Mouse (Mus musculus) 3T3-L1 (cell line): ENCODE measurements around the gene Spi1.
A peak's percentile ranks its signal among the peaks of the same experiment; 100 is the strongest.

Source experiments
- DNase-seq: peaks from one replicate; pipeline ENCODE4 v3.0.0-alpha.2; 2015; ENCODE audit warnings: low read depth, low spot score

Spi1 gene

GRCm38 (mm10) chr2:91123521-91123920, 41.3 kb downstream of the Spi1 start:
- DNase-seq = no peak

DNA sequence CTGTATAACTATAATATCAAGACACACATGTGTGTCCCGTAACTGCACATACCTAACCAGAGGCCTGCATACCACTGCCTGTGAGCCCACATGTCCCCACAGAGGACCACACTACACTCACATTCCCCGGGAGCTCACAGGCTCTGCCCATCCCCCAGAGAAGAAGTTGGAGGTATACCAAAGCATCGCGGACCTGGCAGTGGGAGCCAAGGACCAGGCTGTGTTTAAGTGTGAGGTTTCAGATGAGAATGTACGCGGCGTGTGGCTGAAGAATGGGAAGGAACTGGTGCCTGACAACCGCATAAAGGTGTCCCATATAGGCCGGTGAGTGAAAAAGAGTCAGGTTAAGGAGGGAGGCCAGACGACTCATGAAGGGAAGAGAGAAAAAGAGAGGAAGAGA, 42.9 kb downstream of the Spi1 start:
- DNase-seq = no peak

GRCm38 (mm10) chr2:91128761-91129160, 46.6 kb downstream of the Spi1 start:
- DNase-seq = no peak

GRCm38 (mm10) chr2:91130126-91130525, 47.9 kb downstream of the Spi1 start:
- no peak for DNase-seq

DNA sequence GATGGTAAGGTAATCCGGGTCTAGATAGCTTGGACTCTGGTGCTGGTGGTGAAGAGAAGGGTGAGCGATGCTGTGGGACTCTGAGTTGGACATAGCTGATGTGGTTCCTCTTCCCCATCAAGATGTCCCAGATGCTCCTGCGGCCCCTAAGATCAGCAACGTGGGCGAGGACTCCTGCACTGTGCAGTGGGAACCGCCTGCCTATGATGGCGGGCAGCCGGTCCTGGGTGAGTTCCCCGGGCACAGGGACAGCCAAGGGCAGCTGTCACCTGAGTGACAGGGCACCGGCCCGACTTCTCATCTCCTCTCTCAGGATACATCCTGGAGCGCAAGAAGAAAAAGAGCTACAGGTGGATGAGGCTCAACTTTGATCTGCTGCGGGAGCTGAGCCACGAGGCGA, 49.1 kb downstream of the Spi1 start:
- DNase-seq = no peak

- DNase-seq = no peak
Observed at GRCm38 (mm10) chr2:91132035-91132434, 49.8 kb downstream of the Spi1 start.

DNA sequence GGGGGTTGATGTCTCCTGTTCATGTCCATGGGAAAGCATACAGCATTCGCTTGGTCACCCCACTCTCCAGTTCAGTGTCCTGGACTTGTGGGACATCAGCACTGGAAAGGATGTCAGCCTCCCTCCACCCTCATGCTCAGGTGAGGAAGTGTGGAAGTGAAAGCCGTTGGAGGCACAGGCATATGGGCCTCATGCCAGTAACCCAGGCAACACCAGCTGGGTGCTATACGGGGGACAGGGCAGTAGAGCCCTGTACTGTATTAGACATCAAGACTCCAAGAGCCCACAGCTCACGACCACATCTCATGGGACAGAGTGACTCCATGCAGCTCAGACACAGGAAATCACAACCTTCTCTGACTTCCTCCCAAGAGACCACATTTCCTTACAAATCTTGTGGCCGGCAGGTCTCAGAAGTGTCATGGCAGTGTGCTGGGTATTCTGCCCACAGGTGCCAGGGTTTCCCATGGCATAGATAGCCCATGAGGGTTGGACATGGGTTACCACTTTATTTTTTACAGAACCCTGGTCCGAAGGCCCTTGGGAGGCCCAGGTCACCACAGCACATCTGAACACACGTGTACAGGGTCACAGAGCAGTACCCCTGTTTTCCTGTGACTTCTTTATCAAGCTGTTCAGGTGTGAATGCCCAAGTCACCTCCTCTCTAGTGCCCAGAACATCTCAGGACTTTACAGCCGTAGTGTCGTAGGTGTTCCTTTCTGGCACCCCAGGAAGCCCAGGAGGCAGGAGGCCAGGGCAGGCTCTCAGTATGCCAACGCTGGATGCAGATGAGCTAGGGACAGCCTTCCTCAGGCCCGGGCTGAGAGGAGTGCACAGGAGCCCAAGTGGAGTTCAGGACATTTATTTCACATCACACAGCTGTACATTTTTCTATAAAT, 54.6 kb downstream of the Spi1 start:
- DNase-seq = no peak

DNA sequence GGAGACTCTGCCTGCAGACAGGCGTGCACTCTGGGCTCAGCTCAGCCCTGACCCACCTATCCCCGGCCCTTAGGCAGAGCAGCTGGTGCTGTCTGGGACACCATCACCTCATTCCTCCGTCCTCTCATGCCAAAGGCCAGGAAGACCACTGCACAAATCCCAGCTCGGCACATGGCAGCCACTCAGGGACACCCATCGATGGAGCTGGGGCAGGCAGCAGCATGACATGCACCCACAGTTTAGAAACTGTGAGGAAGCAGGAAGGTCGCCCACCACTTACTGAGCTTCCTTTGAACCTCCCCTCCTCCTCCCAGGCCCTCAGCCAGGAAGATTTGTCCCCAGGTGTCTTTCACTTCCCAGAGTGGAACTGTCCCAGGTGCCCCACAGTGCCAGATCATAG, 55.3 kb downstream of the Spi1 start:
- no peak for DNase-seq

DNA sequence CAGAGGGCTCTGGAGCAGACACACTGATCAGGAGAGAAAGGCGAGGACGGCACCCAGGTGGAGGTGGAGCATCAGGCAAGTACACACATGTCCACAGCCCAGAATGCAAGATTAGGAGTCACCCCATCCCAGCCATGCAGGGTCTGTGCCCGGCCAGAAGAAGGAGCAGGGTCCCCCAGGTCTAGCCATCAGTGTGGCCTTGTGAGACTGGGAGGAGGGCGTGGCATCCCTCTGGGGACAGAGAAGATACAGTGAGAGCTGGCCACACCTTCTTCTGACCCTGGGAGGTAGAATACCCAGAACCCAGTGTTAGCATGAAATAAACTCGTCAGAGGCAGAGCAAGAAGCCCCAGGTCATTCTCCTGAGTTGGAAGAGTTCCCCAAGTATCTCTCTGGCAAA, 57.1 kb downstream of the Spi1 start:
- DNase-seq = no peak

DNA sequence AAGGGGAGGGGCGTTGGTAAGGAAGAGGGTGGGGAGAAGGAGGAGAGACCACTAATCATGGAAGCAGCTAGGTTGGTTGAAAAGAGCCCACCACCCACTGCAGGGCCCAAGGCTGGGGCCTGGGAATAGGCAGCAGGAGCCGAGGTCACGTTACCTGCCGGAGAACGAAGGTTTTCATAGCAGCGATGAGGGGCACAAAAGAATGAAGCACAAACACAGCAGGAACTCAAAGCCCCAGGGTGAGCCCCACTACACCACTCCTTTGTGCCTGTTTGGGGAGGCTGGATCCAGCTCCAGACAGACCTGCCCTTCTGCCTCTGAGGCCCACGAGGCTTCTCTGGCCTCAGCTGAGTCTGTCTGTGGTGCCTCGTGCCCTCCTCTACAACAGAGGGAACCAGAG, 57.6 kb downstream of the Spi1 start:
- no peak for DNase-seq

GRCm38 (mm10) chr2:91142920-91143319, 60.7 kb downstream of the Spi1 start:
- no peak for DNase-seq

GRCm38 (mm10) chr2:91143401-91143800, 61.2 kb downstream of the Spi1 start:
- no peak for DNase-seq

DNA sequence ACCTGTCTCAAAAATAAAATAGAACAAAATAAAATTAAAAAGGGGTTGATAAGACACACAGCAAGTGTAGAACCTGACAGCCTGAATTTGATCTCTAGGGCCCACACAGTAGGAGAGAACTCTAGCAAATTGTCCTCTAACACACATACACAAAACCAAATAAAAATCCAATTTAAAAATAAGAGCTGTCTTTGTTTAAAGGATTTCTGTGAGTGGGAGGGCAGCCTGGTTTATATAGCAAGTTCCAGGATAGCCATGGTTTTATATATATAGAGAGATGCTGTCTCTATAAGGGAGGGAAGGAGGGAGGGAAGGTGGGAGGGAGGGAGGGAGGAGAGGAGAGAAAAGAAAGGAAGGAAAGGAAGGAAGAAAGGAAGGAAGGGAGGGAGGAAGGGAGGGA, 65.9 kb downstream of the Spi1 start:
- no peak for DNase-seq

- no peak for DNase-seq
Observed at GRCm38 (mm10) chr2:91151331-91151730, 69.1 kb downstream of the Spi1 start.

DNA sequence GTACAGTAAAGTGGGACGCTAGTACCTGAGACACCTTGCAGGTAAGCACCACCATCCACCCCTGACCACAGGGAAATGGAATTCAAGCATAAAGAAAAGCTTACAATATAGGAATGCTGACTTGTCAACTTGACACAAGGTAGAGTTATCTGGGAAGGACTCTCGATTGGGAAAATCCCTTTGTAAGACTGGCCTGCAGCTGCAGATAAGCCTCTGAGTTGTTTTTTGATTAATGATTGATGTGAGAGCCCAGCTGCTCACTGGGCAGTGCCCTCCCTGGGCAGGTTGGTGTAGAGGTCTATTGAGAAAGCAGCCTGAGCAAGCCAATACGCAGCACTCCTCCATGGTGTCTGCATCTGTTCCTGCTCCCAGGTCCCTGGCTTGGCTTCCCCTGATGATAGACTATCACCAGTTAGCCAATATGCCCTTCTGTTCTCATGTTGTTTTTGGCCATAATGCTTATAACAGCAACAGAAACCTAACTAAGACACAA, 70.7 kb downstream of the Spi1 start:
- no peak for DNase-seq

GRCm38 (mm10) chr2:91154091-91154490, 71.9 kb downstream of the Spi1 start:
- no peak for DNase-seq

DNA sequence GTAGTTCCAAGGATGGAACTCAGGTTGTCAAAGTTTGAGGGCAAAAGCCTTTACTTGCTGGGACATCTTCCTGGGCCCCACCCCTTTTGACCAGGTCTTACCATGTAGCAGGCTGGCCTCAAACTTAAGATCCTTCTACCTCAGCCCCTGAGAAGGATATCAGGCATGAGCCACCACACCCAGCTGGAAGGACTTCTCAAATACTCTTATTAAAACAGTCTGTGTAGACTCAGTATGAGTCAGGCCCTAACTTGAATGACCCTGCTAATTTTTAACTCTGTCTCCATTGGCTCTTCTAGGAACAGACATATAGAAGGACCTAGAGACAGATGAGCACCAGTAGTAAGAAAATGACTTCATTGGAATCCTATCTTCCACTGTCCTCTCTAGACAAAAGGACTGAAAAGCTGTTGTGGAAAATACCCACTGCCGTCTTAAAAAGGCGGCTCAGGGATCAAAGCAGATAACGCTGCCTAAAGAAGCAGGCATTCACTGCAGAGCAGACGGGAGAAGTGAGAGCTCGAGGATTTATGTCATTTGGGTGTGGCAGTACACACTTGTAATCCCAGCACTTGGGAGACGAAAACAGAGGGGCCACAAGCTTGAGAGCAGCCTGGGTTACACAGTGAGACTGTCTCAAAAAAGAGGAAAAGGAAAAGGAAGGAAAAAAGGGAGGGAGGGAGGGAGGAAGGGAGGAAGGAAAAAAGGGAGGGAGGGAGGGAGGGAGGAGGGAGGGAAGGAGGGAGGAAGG, 75.0 kb downstream of the Spi1 start:
- peak; percentile 21 for DNase-seq

DNA sequence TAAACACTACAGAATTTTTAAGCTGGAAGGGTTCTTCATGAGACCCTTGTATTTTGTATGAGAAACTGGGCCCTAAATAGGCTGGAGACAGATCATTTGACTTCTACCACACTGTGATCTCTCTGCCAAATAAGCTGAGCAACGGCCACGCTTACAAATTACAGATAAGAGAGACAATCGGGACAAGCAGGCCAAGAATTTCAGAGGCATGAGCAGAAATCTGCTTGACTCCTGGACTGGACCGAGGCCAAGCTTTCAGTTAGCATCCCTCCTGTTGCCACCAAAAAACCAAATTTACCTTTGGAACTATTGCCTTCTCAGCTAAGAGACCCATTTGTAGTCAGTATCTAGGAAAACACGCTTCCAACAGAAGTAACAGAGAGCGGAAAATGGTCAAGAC, 78.4 kb downstream of the Spi1 start:
- DNase-seq = no peak

DNA sequence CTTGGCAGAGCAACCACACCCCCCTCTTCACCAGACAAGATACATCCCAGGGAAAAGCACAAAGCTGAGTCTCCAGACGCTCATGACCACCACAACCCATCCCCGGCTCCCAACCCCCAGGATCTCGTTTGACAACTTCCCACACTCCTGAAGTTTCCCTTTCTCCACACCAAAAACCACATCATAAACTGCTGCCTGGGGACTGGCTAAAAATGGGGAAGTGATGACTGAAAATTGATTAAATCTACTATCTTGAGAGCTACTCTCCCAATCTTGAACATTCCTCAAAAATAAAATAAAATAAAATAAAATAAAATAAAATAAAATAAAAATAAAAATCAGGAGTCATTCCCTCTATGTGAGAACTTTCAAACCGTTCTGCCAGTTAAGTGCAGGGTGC, 80.8 kb downstream of the Spi1 start:
- DNase-seq = no peak

- no peak for DNase-seq
Observed at GRCm38 (mm10) chr2:91163532-91163931, 81.3 kb downstream of the Spi1 start.

- no peak for DNase-seq
Observed at GRCm38 (mm10) chr2:91164991-91165390, 82.8 kb downstream of the Spi1 start.
